Mouse (Mus musculus): Measurements from ENCODE around the gene Otud4. TPM values are rescaled to one million over a fixed set of nuclear protein-coding genes. Genes with fewer than 3 reads are reported as not detected.
"Not testable (repeated sequence)": the region's sequence is repeated elsewhere in the genome, so short reads cannot be mapped to it uniquely, and the experiment has no call there.

The Otud4 gene
- total RNA-seq, 2 experiments from 2014 or later = 39.2 to 39.7 TPM

DNA sequence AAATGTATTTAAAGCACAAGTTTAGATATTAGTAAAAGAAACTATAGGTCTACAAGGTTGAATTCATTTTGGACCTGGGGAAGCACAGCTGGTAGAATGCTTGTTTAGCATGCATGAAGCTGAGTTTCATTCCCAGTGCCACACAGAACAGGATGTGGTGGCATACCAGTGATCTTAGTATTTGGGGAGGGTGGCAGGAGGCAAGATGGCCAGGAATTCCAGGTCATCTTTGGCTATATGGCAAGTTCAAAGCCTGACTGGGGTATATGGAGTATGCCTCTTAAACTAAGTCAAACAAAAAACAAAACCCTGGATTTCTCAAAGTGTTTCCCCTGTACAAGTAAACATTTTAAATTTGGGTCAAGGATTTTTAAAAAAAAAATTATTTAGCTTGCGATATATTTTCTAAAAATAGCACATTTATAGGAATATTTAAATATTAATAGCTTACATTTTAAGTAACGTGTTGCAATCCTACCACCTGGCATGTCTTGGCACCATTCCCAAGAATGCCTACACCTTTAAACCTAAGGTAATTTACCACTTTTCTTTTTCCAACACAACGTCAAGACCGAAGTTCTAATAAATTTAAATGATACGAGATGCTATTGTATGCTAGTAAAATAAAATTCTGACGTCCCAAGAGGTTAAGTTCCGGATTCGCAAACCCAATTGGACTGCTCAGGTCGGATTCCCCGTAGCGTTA is 1.3 kb upstream of the Otud4 start:
- DNase-seq = no peak

DNA sequence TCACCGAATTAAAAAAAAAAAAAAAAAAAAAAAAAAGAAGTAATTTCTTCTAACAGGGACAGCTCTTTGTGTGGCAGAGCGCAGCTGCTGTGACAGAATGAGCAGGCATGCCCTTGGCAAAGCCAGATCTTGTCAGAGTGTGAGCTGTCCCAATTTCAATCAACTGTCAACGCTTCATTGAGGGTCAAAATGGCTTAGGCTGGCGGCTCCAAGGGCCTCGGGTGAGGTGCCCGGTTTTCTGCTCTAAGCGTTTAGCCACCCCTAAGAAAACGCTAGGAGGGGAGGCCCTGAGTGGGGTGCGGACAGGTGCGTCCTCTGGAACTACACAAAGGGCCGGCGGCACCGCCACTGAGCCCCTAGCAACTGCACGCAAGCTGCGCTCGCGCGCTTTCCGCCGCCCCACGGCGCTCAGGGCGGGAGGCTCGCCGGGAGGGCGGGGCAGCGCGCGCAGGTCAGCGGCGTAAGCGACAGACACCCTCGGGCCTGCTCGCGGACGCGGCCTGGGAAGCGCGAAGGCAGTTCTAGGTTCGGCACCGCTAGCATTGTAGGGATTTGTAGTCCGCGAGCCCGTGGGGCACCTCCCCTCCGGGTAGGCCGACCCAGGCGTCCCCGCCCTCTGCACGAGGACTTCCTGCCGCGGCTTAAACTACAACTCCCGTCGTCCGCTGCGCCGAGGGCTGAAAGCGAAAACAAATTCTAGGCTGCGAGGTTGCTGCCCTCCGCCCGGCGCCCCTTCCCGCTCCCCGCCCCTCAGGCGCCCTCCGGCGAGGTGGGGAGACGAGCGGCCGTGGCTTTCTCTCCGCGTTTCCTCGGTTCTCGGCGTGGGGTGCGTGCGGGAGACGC is 490 bp upstream of the Otud4 start:
- DNase-seq = peak; percentile 99

DNA sequence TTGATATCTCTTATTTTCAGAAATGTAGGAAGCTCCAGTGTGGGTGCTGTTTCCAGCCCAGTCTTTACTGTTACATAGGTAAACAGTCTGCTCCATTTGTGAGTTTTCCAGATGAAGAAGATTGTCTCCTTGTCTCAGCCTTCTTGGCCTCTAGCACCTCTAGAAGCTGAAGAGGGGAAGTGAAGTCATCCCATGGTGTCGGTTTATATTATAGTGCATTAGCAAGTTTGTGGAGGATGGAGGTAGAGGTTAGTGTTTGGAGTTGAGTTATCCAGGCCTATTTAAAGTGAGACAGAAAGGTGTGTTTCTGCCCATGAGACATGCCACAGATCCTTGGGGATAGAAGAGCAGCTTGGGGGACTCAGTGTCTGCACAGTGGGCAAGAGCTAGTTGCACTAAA is 1.7 kb downstream of the Otud4 start:
- no peak for DNase-seq

DNA sequence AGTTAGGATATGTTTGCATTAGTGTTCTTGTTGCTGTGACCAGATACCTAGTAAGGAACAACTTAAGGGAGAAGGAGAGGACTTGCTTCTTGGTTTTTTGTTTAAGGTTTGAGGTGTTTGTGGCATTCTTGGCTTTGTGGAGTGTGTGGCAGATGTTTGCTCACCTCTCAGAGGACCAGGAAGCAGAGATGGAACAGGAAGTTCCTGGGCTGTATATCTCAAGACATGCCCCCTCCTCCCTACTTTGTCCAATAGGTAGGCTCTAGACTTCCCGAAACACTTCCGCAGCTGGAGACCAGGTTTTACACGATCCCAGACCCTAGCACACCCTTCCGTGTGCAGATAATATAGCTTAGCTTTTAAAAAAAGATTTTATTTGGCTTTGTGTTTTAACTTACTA is 10.2 kb downstream of the Otud4 start:
- no peak for DNase-seq

- DNase-seq = no peak
Observed at GRCm38 (mm10) chr8:79650158-79650814, 10.9 kb downstream of the Otud4 start.

DNA sequence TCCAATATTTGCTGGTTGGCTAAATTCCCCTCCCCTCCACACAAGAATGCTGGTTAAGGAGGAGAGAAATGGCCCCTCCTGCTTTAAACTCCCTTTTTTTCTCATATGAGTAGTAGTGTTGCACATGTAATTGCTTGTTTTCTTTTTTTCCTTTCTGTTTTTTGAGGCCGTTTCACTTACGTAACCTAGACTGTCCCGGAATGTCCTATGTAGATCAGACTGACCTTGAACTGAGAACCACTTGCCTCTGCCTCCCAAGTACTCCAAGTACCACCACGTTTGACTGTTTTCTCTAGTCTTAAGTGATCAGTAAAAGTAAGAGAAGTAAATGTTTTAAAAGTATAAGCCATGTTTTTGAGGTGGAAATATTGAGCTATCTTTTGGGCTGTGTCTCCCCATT is 14.3 kb downstream of the Otud4 start:
- no peak for DNase-seq

DNA sequence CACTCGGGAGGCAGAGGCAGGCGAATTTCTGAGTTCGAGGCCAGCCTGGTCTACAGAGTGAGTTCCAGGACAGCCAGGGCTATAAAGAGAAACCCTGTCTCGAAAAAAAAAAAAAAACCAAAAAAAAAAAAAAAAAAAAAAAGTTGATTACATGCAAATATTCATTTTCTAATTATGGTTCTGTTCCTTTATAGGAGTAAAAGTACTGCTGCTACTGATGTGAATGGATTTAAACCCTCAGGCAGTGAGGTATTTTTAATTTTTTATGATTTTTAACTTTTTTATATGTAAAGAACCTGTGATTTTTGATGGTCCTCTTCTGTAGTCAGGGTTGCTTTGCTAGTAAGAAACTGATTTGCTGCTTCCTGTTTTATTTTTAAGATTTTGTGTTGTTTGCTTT is 19.3 kb downstream of the Otud4 start:
- not testable (repeated sequence) for DNase-seq

- no peak for DNase-seq
Observed at GRCm38 (mm10) chr8:79676461-79676860, 37.0 kb downstream of the Otud4 start.

GRCm38 (mm10) chr8:79679005-79679404 is 39.6 kb downstream of the Otud4 start:
- no peak for DNase-seq

DNA sequence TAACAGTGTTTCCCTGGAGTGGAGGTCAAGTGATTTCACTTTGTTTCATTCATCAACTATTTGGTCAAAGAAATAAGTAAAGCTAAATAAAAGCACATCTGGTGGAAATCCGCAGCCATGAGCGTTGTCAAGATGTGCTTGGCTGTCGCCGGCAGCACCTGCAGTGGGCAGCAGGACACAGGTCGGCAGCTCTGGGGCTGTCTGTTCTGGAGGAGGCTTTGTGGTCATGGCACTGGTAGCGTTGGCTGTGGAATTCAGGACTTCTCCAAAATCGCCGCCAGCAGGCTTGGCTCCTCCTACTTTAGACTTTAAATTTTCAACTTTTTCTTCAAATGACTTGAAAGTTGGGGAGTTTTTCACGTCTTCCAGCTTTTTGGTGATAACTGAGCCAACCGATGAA is 40.7 kb downstream of the Otud4 start:
- DNase-seq = not testable (repeated sequence)

DNA sequence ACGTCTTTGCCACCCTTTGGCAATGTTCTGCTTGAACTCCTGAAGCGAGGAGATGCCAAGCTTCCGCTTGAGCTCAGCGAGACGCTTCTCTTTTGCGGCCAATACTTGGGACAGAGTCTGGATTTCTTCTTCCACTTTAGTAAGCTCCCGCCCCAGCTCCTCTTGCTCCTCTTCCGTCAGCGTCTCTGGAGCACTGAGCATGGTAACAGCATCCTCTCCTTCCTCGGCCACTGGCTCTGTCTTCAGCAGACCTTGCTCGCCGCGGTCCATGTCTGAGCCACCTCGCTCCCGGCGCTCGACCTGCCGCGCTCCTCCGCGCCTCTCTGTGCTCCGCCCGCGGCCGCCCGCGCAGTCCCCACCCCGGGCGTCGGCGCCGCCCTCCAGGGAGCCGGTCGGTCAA is 41.1 kb downstream of the Otud4 start:
- peak; percentile 17 for DNase-seq

GRCm38 (mm10) chr8:79680965-79681364 is 41.5 kb downstream of the Otud4 start:
- no peak for DNase-seq

GRCm38 (mm10) chr8:79685927-79686326 is 46.5 kb downstream of the Otud4 start:
- not testable (repeated sequence) for DNase-seq

- no peak for DNase-seq
Observed at GRCm38 (mm10) chr8:79692531-79692930, 53.1 kb downstream of the Otud4 start.

DNA sequence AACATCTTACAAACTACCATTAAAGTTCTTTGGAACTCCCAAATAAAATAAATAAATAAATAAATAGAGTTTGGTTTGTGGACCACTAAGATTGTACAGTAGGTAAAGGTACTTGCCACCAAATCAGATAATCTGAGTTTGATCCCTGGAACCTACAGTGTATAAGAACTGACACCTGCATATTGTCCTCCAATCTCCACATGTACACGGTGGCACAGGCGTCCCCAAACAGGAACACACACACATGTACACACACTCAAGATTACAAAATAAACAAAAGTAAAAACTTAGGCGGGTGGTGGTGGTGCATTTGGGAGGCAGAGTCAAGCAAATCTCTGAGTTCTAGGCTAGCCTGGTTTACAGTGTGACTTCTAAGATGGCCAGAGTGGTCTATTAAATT is 67.3 kb downstream of the Otud4 start:
- DNase-seq = no peak

GRCm38 (mm10) chr8:79711064-79711961 is 71.9 kb downstream of the Otud4 start, which contains the start of the genes Abce1 and Anapc10:
Gene Abce1, minus strand, starts transcription at chr8:79711740.
Gene Anapc10, plus strand, starts transcription at chr8:79711820.
- peak; percentile 96 for DNase-seq

GRCm38 (mm10) chr8:79712676-79713075 is 73.3 kb downstream of the Otud4 start:
- no peak for DNase-seq

DNA sequence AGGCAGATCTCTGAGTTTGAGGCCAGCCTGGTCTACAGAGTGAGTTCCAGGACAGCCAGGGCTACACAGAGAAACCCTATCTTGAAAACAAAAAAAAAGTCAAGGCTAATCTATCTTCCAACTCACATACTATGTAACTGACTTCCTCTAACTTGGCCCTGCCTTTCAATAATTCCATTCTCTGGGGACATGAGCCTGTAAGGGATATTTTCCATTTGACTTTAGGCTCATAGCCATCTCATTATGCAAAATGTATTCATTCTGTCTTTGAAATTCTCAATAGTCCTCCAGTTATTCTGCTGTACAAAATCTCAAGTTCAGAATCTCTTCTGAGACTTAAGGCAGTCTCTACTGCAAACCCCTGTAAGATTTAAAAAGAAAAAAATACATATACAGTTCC is 82.1 kb downstream of the Otud4 start:
- no peak for DNase-seq

- no peak for DNase-seq
Observed at GRCm38 (mm10) chr8:79723308-79723707, 83.9 kb downstream of the Otud4 start.

- no peak for DNase-seq
Observed at GRCm38 (mm10) chr8:79724589-79724988, 85.2 kb downstream of the Otud4 start.
